Mouse (Mus musculus) cerebellum, adult 9-10 months (tissue): ENCODE data around the gene Myl3.

ENCODE experiments used
- DNase-seq: peaks from one replicate; pipeline ENCODE4 v3.0.0; 2022

Myl3 gene

DNA sequence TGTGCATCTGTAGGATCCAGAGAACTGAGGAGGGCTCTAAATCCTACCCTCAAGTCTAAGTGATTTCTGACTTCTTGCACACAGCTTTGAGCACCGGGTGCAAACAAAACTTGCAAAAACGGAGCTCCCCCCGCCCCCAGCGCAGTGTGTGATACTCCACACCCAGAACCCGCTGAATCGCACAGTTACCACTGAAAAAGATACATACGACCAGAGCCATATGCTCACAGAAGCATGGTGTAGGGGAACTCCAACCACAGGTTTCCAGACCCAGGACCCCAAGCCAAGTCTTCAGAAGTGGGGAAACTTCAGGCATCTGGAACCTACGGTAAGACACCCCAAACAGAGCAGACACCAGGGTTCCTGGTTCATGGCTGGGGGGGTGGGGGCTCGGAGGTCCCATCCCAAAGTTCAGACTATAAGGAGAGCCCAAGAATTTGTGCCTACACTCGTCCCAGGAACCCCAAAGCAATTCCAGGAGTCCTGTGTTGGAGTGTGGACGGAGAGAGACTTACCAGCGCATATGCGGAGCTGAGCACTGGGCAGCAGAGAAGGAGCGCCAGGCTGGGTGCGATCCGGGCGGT is at the start of gene Myl3:
Gene Myl3 (plus strand): TSS at position 151 of the 584 bp plus-strand sequence.
- DNase-seq: no peak

DNA sequence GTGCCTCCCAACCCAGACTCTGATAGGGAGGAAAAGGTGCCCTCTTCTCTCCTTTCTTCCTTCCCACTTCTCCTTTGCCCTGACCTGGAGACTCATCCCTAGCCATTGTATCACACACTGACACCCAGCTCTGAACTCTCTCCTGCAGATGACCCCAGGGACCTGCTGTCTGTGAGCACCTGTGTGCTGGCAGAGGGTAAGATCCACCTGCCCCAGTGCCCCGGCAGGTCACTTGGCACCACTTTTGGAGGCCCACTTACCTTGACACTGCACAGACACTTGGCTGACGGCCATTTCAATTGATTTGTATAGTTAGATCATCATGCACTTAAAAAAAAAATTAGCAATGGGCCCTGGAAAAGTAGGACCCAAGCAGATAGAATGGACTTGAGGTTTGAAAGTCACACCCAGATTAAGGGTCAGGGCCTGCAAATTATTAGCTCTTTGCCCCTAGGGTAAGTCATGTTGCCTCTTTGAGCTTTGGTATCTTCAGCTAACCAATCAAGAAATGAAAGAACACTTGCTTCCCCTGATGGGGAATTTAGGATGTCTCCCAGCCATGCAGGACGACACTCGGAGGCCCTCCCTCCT is 46.4 kb upstream of the Myl3 start:
- no peak for DNase-seq

DNA sequence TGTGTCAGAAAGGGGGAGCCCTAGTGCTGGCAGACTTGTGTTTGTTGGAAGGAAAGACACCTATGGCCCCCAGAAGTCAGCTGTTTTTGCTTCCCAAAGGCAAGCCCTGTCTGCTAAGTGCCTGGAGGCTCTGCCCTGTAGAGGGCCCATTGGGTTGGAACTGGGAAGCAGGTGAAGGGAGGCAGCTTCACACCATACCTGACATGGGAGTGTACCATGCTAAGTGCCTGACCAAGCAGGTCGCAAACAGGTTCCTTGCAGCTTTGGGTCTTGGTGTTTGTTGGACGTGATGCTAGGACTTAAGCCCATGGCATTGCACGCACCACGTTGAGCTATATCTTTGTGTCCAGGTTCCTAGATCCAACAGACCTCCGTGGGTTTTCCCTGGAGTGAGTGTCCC is 45.2 kb upstream of the Myl3 start:
- DNase-seq: no peak

DNA sequence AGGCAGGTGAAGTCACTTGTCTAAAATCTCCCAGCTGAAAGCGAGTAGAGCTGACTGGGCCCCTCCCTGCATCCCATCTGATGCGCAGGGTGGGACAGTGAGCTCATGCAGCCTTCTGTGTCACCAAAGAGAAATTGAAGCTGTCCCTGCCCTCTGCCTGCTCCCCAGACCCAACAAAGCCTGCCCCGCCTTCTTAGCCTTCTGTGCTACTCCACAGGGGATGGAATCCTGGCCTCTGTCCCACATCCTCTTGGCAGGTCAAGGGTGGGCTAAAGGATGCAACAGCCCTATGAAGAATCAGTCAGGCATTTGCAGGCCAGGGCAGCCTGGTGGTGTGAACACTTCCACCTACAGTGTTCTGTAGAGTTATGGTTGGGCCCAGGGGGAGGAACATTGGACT is 44.2 kb upstream of the Myl3 start:
- no peak for DNase-seq

DNA sequence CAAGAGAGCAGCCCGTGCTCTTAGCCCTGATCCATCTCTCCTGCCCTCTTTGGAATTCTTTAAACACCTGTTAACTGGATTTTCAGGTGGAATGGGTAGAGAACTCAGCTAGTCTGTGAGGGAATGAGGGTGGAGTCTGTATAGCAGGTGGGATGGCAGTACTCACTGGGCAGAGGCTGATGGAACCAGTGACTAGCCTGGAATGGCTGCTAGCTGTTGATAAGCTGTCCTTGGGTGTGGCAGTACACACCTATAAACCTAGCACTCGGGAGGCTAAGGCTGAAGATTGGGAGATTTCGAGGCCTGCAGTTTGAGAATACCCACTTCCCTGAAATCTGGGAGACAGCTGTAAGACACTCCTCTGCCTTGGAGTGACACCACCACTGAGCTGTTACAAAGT is 42.1 kb upstream of the Myl3 start:
- DNase-seq: no peak

DNA sequence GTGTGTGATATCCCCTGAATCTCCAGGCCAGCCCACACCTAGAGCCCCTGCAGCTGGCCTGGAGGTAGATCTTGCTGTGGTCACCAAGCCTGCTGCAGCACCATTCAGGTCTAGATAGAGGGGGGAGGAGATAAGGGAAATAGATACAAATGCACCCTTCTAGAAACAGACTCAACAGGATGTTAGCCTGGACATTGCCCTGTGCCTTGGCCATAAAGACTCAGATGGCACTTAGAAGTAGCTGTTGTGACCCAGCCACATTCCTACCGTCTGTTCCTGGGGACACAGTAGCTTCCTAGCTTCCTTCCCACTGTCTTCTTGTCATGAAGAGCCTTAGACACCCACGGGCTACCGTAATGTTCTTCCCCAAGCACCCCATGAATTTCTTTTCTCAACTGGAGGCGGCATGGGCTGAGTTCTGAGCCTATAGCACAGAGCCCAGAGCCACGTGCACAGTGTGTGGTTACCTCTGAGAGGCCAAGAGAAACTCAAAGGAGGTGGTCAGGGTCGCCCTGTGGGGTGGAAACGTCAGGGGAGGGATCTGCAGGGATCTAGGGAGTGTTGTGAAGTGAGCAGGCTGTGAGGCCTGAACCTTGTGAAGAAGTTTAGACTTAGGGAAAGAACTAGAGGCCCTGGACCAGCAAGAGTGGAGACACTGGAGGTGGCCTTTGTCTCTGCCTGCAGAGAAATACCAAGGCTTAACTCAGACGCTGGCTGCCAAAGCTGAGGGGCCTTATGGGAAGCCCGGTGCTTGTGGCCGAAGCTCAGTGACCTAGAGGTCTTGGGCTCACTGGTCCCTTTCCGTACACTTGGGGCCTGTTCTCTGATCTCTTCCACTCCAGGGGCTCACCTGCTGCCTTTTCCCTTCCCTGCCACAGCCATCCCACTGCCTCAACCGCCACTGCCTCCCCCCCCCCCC is 40.3 kb upstream of the Myl3 start:
- no peak for DNase-seq

DNA sequence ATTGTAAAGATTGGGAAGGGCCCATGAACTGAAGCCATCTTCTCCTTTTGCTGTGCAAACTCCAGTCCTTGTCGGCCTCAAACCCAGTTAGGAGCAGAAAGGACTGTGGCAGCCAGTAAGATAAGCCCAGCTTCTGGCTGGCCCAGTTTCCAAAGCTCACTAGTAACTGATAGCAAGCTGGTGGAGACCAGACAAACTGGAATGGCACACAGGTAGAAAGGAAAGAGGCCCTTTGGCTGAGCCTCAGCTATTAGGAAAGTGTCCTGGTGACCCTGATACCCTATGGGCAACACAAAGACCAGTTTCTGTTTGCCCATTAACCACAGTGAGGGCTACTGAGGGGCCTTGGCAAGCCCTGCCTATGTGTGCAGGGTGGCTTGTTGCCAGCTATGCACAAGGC is 38.8 kb upstream of the Myl3 start:
- DNase-seq: no peak

DNA sequence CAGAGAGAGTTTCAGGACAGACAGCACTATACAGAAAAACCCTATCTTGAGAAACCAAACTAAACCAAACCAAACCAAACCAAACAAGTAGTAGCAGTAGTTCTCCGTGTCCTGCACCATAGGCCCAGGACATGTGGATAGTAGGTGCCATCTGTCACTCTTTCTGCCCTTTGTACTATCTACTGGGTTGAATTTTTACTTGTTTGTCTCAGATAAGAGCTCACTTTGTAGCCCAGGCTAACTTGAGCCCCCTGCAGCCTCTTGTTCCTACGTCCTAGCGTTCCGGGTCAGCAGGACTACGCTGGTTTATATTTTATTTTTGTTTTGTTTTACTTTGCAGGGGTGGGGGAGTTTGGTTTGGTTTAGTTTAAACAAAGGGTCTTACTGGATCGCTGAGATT is 37.7 kb upstream of the Myl3 start:
- DNase-seq: no peak

DNA sequence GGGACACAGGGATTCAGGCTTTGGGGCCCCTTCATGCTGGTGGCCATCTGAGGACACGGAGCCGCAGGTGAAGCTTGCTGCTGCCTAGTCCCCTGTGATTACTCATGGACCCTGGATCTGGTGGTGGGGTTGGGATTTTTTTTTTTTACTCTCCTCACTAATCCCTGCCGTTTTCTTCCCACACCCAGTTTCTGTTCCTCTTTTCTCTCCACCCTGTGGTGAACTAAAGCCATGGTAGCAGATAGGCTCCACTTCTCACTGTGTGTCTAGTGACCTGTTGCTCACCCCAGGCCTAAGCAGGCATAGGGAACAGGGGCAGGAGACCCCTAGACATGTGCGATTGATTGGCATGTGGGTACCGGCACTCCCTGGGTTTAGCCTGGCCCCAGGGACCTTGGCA is 34.9 kb upstream of the Myl3 start:
- no peak for DNase-seq

DNA sequence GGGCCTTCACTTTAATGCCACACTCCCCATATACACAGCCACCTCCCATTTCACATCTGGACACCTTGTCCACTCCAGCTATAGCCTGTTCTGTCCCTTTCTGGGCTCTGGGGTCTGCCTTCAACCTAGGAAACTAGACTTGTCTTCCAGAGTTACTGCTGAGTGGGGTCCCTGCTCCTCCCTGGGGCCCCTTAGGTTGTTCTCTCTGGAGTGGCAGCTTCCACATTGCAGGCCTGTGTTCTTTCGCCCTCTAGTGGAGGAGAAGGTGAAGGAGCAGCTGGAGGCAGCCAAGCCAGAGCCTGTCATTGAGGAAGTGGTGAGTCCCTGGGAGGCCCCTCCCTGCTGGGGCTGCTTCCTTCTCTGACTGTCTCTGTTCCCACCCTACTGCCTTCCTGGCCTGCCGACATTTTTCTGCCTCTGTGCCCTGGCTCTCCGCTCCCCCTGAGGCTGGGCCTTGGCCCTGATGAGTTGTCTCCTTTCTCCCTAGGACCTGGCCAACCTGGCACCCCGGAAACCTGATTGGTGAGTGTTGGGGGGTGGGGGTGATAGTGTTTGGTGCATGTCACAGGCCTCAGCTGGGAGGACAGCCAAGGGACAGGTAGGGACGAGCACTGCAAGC is 31.9 kb upstream of the Myl3 start:
- peak; percentile 86 for DNase-seq

DNA sequence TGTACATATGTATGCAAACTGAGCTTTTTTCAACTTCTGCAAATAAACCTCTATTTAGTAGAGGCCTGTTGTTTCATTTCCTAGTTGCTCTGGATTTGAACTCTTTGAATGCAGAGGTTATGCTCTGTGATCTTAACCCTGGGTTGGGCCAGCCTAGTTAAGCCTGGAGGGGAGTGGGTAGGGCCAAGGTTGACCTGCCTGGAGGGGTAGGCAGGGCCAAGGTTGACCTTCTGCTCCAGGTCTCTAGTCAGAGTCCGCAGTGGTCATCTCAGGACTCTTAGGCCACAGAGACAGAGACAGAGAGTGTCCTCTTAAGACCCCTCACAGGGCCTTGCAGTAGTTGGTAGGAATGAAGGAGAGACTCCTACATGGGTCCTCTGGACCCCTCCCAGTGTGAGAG is 30.1 kb upstream of the Myl3 start:
- no peak for DNase-seq

DNA sequence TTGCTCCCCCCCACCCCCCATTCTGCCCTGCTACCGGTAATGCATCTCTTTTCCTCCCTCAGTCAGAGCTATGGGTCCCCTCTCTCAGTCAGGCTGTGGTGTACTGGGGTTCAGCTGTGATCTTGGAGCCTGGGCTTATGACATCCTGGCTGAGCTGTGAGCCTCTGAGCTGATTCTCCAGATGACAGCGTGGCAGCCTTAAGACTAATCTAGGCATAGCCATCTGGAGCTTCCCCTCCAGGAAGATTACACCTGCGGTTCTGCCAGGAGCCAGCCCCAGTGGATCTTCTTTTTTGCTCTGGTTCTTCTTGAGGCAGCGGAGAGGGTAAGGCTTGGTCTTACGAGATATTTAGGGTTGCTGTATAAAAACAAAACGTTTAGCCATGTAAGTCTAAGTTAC is 29.7 kb upstream of the Myl3 start:
- DNase-seq: no peak

DNA sequence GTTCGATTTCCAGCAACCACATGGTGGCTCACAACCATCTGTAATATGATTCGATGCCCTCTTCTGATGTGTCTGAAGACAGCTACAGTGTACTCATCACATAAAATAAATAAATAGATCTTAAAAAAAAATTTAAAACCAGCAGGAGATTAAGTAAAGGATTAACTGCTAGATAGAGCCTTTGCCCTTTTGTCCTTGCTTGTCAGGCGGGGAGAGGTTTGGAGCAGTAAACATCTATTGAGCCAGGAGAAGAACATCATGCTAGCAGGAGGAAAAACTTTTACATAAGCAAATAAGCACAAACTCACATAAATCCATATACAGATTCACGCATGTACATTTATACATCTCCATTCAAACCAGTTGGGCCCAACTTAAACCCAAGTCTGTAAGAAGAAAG is 29.1 kb upstream of the Myl3 start:
- DNase-seq: no peak

DNA sequence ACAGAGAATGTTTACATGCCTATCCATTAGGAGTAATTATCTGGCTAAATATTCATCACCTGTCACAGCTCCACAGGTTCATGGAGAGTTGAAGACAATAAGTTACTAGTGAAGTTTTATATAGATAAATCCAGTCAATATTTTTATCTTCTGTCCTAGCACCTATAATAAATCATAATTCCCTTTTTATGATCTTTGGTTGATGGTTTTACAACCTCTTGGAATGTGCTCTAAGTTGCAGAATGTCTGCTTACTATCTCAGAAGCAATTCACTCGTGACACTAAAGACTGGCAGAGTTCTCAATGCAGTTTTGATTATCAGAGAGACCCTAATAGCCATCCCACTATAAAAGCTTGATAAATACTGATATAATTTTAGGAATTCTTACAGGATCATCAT is 28.3 kb upstream of the Myl3 start:
- DNase-seq: no peak

DNA sequence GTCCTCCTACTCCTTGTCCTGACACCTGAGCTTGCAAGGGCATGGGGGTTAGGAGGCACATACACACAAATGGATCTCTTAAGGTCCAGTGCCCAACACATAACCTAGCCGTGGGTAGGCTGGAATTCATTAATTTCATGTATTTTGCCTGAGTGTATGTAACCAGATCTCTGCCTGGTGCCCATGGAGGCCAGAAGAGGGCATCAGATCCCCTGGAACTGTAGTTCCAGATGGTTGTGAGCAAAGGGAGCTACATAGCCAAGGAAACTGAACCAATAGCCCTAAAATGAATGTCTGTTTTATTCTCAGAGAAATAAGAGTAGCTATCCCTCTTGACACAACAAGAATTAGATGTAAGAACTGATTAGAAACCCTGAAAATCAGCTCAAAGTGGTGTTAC is 26.2 kb upstream of the Myl3 start:
- no peak for DNase-seq

DNA sequence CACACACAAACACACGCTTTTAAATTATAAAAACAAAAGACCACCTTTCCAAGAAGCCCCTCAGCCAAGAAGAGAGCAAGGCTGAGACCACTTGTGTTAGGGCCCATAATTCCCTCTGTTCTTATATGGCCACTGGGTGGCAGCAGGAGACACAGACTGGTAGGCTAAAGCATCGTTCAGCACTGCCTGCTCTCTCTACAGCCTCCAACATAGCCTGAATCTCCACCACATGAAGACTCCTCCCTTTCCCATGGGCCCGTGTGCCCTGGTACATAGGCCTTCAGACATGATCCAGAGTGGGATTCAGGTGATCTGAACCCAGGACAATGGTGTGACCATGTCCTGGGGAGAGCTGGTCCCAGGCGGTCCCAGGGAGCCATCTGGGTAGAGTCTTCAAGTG is 24.9 kb upstream of the Myl3 start:
- DNase-seq: peak; percentile 52

DNA sequence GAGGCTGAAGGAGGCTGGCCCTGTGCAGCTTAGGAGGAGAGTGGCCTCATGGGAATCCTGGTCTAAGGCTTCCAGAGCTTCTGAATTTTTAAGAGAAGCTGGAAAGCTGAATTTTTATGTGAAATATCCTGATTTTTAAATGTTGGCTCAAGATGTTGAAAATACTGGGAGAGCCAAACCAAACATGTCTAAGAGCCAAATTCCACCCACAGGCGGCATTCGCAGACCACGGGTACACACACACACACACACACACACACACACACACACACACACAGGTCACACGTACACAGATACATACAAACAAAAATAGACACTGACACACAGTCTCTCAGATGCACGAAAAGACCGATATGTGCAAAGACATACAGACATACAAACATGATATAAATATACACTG is 23.6 kb upstream of the Myl3 start:
- no peak for DNase-seq

DNA sequence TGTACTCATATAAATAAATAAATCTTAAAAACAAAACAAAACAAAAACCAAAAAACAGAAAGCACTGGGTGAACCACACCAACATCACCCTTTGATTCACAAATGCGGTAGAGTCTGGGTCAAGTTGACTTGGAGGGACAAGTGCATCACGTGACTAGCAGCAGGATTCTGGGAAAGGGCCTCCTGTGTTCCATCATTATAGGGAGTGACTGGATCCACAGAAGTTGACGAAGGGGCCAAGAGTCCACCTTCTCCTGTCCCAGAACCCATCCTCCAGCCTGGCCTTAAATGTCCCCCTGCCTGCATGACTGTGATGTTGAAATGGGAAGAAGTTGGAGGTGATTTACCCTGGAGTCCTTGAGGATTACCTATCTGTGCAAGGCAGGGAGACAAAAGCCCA is 22.9 kb upstream of the Myl3 start:
- no peak for DNase-seq

DNA sequence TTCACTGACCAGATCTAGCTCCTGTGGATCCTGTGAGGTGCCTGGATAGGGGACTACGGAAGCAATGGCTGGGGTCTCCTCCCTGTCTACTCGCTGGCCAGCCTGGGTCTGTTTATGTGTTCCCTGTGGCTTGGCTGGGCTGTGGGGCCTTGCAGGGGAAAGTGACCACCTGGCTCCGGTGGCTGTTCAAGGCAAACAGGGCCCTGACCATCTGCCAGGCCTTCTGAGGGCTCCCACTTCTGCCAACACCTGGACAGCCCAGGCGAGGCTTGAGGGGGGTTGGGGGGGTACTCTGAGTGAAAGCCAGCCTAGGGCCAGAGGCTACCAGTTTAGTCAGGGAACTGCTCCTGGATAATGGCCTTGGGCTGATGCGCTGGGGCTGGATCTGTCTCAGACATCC is 21.7 kb upstream of the Myl3 start:
- no peak for DNase-seq

DNA sequence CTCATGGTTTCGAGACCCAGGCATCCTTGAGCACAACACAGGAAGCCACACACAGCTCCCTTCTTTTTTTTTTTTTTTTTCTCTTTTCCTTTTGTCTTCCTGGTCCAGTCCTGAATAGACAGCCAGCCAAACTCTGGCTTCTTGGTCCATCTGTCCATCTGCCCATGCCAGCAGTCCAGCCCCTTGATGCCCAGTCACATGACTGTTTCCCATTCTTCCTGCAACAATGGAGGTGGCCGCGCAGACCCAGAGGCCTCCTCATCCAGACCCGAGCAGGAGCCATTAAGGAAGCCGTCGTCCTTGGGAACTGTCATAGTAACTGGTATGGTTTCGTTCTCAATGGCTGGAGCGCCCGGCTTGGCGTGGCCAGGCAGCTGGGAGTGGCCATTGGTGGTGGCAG is 19.6 kb upstream of the Myl3 start:
- DNase-seq: no peak

DNA sequence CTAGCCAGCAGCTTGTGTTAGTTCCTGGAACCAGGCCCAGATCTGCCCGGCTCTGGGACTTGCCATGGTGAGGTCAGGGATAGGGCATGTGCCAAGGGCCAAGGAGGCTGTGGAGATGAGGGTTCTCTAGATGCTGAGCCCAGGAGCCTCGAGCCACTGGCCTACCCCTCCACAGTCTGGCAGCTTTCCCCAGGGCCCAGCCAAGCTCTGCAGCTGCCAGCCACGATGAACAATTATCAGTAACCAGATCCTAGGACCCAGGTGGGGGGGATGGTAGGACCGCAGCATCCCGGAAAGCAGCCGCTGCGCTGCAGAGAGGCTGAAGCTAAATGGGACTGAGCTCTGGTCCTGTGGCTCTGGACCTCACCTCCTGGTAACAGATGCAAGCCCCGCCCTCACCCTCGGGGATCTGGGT is 15.9 kb upstream of the Myl3 start:
- DNase-seq: peak; percentile 37

DNA sequence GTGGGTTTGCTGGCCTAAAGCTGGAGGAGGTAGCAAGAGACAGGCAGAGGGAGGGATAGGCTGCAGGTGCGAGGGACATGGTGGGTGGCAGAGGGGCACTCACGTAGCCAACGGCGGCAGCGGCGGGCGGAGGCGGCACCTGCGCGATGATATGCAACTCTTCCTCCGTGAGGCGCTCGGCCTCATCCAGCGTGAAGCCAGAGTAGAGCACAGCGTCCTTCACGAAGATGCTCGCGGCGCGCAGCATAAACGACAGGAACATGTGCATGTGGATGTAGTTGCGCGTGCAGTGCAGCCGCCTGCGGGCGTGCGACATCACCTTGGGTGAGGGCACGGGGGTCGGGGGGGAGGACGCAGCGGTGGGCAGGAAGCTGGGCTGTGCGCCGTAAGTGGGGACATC is 14.8 kb upstream of the Myl3 start:
- DNase-seq: no peak

DNA sequence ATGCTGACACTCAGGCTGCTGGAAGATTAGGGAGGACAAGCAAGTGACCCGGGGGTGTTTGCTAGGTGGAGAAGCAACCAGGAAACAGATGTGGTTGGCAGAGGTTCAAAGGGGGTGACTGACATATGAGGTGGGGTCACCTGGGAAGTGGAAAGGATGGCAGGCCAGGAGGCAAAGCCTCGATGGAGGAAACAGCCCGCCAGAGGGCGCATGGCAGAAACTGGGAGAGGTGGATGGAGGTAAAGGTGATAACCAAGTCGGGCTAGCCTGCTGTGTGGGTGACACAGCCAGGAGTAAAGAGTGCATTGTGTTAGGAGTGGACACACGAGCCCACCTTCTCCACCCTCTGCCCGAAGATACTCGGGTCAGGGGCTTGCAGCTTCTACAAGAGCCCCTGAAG is 11.8 kb upstream of the Myl3 start:
- no peak for DNase-seq

DNA sequence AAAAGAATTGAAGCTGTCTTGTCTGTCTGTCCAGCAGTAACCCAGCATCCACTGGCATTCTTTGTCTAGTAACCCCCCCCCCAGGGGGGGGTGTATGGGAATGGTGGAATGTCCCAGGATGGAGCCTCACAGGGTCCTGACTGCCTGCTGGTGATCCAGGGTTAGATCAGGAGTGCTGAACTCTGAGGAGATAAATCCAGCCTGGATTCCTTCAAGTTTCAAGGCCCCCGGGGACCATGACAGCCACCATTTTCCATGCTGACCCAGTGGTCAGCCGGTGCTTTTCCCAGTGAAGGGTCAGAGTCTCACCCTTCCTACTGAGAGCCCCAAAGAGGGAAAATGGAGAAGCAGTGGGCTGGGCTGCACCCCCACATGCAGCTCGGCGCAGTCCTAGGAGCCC is 9.8 kb upstream of the Myl3 start:
- DNase-seq: no peak
